ENCODE assay signal across 18 mouse cellular contexts in the genomic region with DNA sequence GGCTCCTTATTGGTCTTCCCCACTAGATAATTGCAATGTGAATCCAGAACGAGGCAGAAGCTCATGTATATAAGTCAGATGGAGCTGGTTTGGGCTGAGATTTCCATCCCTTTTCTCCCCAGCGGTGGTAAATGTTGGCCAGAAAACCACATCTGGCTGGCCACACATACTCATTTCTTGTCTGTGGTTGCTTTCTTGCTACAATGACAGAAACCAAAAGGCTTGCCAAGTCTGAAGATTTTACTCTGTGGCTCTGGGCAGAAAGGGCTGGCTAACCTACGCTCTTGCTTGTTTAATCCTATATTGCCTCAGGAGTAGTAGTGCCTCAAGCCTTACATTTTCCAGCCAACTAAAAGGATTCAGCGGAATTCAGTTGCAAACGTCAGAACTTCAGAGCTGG. TPM values are rescaled to one million over a fixed set of nuclear protein-coding genes. Genes with fewer than 3 reads are reported as not detected.
DNase-seq lines count a peak whose midpoint lies in the region; ATAC-seq and TF ChIP-seq lines count a peak whose summit lies in the region.
"Had no signal": no experiment of that assay in that cellular context is flagged by ENCODE, and none has a peak within 500 bp of the region (broad histone marks: within the 10 kb centered on the region; RNA-seq: fewer than 3 reads in every experiment).

No protein-coding gene starts in this region.

- no peak for DNase-seq in embryonic facial prominence, embryonic 10.5 days (ENCODE audit: low spot score)
- DNase-seq in testis, postnatal 10 days (ENCODE audit: low spot score): no peak
- peak; percentile 74 for DNase-seq in embryonic facial prominence, embryonic 14.5 days (ENCODE audit: low spot score)
- DNase-seq in adrenal gland, postnatal 14 days: no peak
- no peak for DNase-seq in frontal cortex, postnatal 25 days (ENCODE audit: low spot score in 2 of 2)
- DNase-seq: adrenal gland, postnatal 10 days; cerebellum, adult 18-20 months; cerebellum, postnatal 10 days; gastrocnemius, postnatal 14 days; heart, postnatal 36 days; kidney, adult 11 months had no signal

- H3K9ac ChIP-seq in embryonic facial prominence, embryonic 13.5 days: no peak overlapping the region
- H3K9ac ChIP-seq in embryonic facial prominence, embryonic 14.5 days (ENCODE audit: low read depth, low read length): no peak overlapping the region
- H3K9ac ChIP-seq: embryonic facial prominence, embryonic 12.5 days; heart, embryonic 13.5 days had no signal

- no peak for TF ChIP-seq CTCF in testis, adult 2 months (IDR thresholded peaks at IDR 0.05; ENCODE audit: control insufficient read depth, insufficient read depth, insufficient replicate concordance, low read depth, low read length)

- ATAC-seq in embryonic facial prominence, embryonic 13.5 days (ENCODE audit: insufficient number of reproducible peaks, insufficient read depth, low FRiP score, low TSS enrichment, low read depth): no peak
- ATAC-seq in embryonic facial prominence, embryonic 14.5 days (ENCODE audit: low read depth): no peak
- ATAC-seq: forebrain, embryonic 16.5 days; hindbrain, embryonic 16.5 days; inflammation-experienced regulatory T-cells, adult 6 months had no signal

- H3K4me1 ChIP-seq in embryonic facial prominence, embryonic 13.5 days: peaks cover 34% of the 10 kb centered on the region
- peaks cover 21% of the 10 kb centered on the region for H3K4me1 ChIP-seq in embryonic facial prominence, embryonic 10.5 days
- peaks cover 11% of the 10 kb centered on the region for H3K4me1 ChIP-seq in testis, adult 2 months (ENCODE audit: control insufficient read depth, insufficient read depth, low read length)
- H3K4me1 ChIP-seq in embryonic facial prominence, embryonic 14.5 days (ENCODE audit: control insufficient read depth, insufficient read depth, low read length): peaks cover 13% of the 10 kb centered on the region

- peak overlapping the region; percentile 73 for H3K27ac ChIP-seq in embryonic facial prominence, embryonic 13.5 days
- no peak overlapping the region for H3K27ac ChIP-seq in embryonic facial prominence, embryonic 10.5 days (replicated peaks)
- H3K27ac ChIP-seq in testis, adult 2 months (ENCODE audit: control insufficient read depth, insufficient read depth, low read depth, low read length): no peak overlapping the region
- peak overlapping the region; percentile 66 for H3K27ac ChIP-seq in embryonic facial prominence, embryonic 14.5 days (replicated peaks; ENCODE audit: low read depth, low read length)
- H3K27ac ChIP-seq: embryonic facial prominence, embryonic 12.5 days; heart, embryonic 13.5 days had no signal

- WGBS in embryonic facial prominence, embryonic 13.5 days: 52% methylated on average over 5 of the region's 5 CpGs
- WGBS in embryonic facial prominence, embryonic 10.5 days: 87% methylated on average over 5 of the region's 5 CpGs
- 60% methylated on average over 5 of the region's 5 CpGs for WGBS in embryonic facial prominence, embryonic 14.5 days

- no peak overlapping the region for H3K4me3 ChIP-seq in embryonic facial prominence, embryonic 13.5 days
- H3K4me3 ChIP-seq in embryonic facial prominence, embryonic 10.5 days: no peak overlapping the region
- H3K4me3 ChIP-seq in testis, adult 2 months (ENCODE audit: control insufficient read depth, low read depth, low read length): peak overlapping the region; percentile 44
- H3K4me3 ChIP-seq in embryonic facial prominence, embryonic 14.5 days (ENCODE audit: low read depth, low read length): no peak overlapping the region
- H3K4me3 ChIP-seq: embryonic facial prominence, embryonic 12.5 days; heart, embryonic 13.5 days had no signal

- H3K9me3 ChIP-seq in embryonic facial prominence, embryonic 13.5 days: no peaks in the 10 kb centered on the region
- H3K9me3 ChIP-seq in embryonic facial prominence, embryonic 10.5 days: no peaks in the 10 kb centered on the region
- H3K9me3 ChIP-seq in embryonic facial prominence, embryonic 14.5 days (ENCODE audit: control insufficient read depth, low read length): no peaks in the 10 kb centered on the region
- H3K9me3 ChIP-seq: embryonic facial prominence, embryonic 12.5 days; heart, embryonic 13.5 days had no signal

- peaks cover 3% of the 10 kb centered on the region; the same call in 1 of the 2 replicates for H3K36me3 ChIP-seq in embryonic facial prominence, embryonic 13.5 days
- peaks cover 10% of the 10 kb centered on the region for H3K36me3 ChIP-seq in embryonic facial prominence, embryonic 10.5 days (replicated peaks)
- peaks cover 1% of the 10 kb centered on the region for H3K36me3 ChIP-seq in testis, adult 2 months (ENCODE audit: control insufficient read depth, insufficient read depth, low read length)
- no peaks in the 10 kb centered on the region for H3K36me3 ChIP-seq in embryonic facial prominence, embryonic 14.5 days (ENCODE audit: control insufficient read depth, insufficient read depth, low read length)

- no peak for TF ChIP-seq POLR2A in testis, adult 2 months (IDR thresholded peaks at IDR 0.05; ENCODE audit: control insufficient read depth, low read depth, low read length)

- no peaks in the 10 kb centered on the region for H3K27me3 ChIP-seq in embryonic facial prominence, embryonic 13.5 days
- H3K27me3 ChIP-seq in embryonic facial prominence, embryonic 10.5 days (replicated peaks; ENCODE audit: low read depth, poor library complexity, severe bottlenecking): peaks cover 6% of the 10 kb centered on the region
- no peaks in the 10 kb centered on the region for H3K27me3 ChIP-seq in testis, adult 2 months (ENCODE audit: control insufficient read depth, insufficient read depth, low read length)
- H3K27me3 ChIP-seq in embryonic facial prominence, embryonic 14.5 days (replicated peaks; ENCODE audit: control insufficient read depth, insufficient read depth, low read length): no peaks in the 10 kb centered on the region
- H3K27me3 ChIP-seq: embryonic facial prominence, embryonic 12.5 days had no signal

- no peak overlapping the region for H3K4me2 ChIP-seq in embryonic facial prominence, embryonic 13.5 days
- no peak overlapping the region for H3K4me2 ChIP-seq in embryonic facial prominence, embryonic 14.5 days (ENCODE audit: low read depth, low read length)
- H3K4me2 ChIP-seq: embryonic facial prominence, embryonic 12.5 days; heart, embryonic 13.5 days had no signal

RNA-seq across cellular contexts. Expression of a gene that starts 3.5 kb away (rescaled TPM):
- 6.1 and 7.2 TPM in 2 replicates for polyA plus RNA-seq in embryonic facial prominence, embryonic 13.5 days (2015; fragmentation: Nextera tagmentation; extraction: Ambion mirVana)
- polyA plus RNA-seq in embryonic facial prominence, embryonic 10.5 days (2016; fragmentation: Nextera tagmentation; extraction: Ambion mirVana): 4.7 and 5.1 TPM in 2 replicates
- 14.8 and 15.6 TPM in 2 replicates for polyA plus RNA-seq in testis, adult 2 months (2012; rRNA removed)
- 5.8 and 6.5 TPM in 2 replicates for polyA plus RNA-seq in embryonic facial prominence, embryonic 14.5 days (2014; fragmentation: Nextera tagmentation; extraction: Ambion mirVana)
- total RNA-seq in adrenal gland, postnatal 14 days (2021): 8.7 and 10.0 TPM in 2 replicates

RNA-seq across cellular contexts. Expression of a gene that starts 30.5 kb away (rescaled TPM):
- polyA plus RNA-seq in embryonic facial prominence, embryonic 13.5 days (2015; fragmentation: Nextera tagmentation; extraction: Ambion mirVana): 25.8 and 28.0 TPM in 2 replicates
- polyA plus RNA-seq in embryonic facial prominence, embryonic 10.5 days (2016; fragmentation: Nextera tagmentation; extraction: Ambion mirVana): 26.2 and 27.2 TPM in 2 replicates
- polyA plus RNA-seq in testis, adult 2 months (2012; rRNA removed): 8.0 and 8.1 TPM in 2 replicates
- polyA plus RNA-seq in embryonic facial prominence, embryonic 14.5 days (2014; fragmentation: Nextera tagmentation; extraction: Ambion mirVana): 22.5 and 24.4 TPM in 2 replicates
- total RNA-seq in adrenal gland, postnatal 14 days (2021): 40.6 and 42.7 TPM in 2 replicates

Comparison
In these comparisons a context has a peak if more than half of its experiments do, and no peak if none do; other contexts are left out.
1. H3K27ac ChIP-seq: peak in embryonic facial prominence, embryonic 13.5 days (single experiment) and embryonic facial prominence, embryonic 14.5 days (single experiment); none in embryonic facial prominence, embryonic 10.5 days (single experiment) and testis, adult 2 months (single experiment).